Mouse (Mus musculus) midbrain, postnatal 0 days (tissue): Measurements from ENCODE around the gene Adh6b. TPM values are rescaled to one million over a fixed set of nuclear protein-coding genes. Genes with fewer than 3 reads are reported as not detected.

Experiments
- ATAC-seq: fragments of 200-750 bp; cut with Nextera tagmentation; 2 replicates; pipeline ENCODE4 v1.8.0; 2017; ENCODE audit warnings: moderate number of reproducible peaks, mild to moderate bottlenecking, moderate TSS enrichment, moderate library complexity; ENCODE audit not compliant: low FRiP score
- DNase-seq: peaks from one replicate; pipeline ENCODE4 v3.0.0-alpha.2; 2015; ENCODE audit warnings: low spot score
- H3K27ac ChIP-seq: fragments of 300-500 bp; sonication (generic); 2 replicates; pipeline ENCODE4 v1.5.1; 2014; ENCODE audit warnings: low read depth, mild to moderate bottlenecking, low read length, mixed read lengths
- H3K27me3 ChIP-seq: fragments of 300-500 bp; sonication (generic); 2 replicates; pipeline ENCODE4 v1.6.1; 2014; ENCODE audit warnings: low read length, control low read depth, mixed read lengths; ENCODE audit not compliant: insufficient read depth
- H3K36me3 ChIP-seq: fragments of 300-500 bp; sonication (generic); 2 replicates; pipeline ENCODE4 v1.6.1; 2014; ENCODE audit warnings: low read length, control low read depth, mixed read lengths; ENCODE audit not compliant: insufficient read depth
- H3K4me1 ChIP-seq: fragments of 300-500 bp; sonication (generic); 2 replicates; pipeline ENCODE4 v1.6.1; 2014; ENCODE audit warnings: mild to moderate bottlenecking, control low read depth, antibody characterized with exemption, low read length, mixed read lengths; ENCODE audit not compliant: insufficient read depth
- H3K4me2 ChIP-seq: fragments of 300-500 bp; sonication (generic); 2 replicates; pipeline ENCODE4 v1.6.1; 2014; ENCODE audit warnings: low read depth, mild to moderate bottlenecking, low read length, mixed read lengths; ENCODE audit not compliant: poor library complexity, severe bottlenecking
- H3K4me3 ChIP-seq: fragments of 300-500 bp; sonication (generic); 2 replicates; pipeline ENCODE4 v1.5.1; 2014; ENCODE audit warnings: low read depth, mild to moderate bottlenecking, low read length, moderate library complexity
- H3K9ac ChIP-seq: fragments of 300-500 bp; sonication (generic); replicated peaks from 2 replicates; pipeline ENCODE4 v1.6.1; 2014; ENCODE audit warnings: mild to moderate bottlenecking, low read length, moderate library complexity, mixed read lengths; ENCODE audit not compliant: poor library complexity, severe bottlenecking
- H3K9me3 ChIP-seq: fragments of 300-500 bp; sonication (generic); 2 replicates; pipeline ENCODE4 v1.6.1; 2016; ENCODE audit warnings: low read length, control low read depth
- CTCF ChIP-seq: IDR thresholded peaks from 2 replicates; pipeline ENCODE4 v1.5.1; 2016; ENCODE audit warnings: antibody characterized with exemption, mild to moderate bottlenecking
- WGBS: fragments of 180-500 bp; shearing (Covaris S2); extraction: QIAGEN DNeasy Blood & Tissue Kit; methylation state at CpG from one replicate; pipeline ENCODE4 v1.1.7; 2014; 5-methylcytosine and 5-hydroxymethylcytosine counted together
- polyA plus RNA-seq: library from polyadenylated mRNA; unstranded; fragments of >200 nt; fragmentation: Nextera tagmentation; extraction: Ambion mirVana; gene quantifications from 2 replicates; pipeline ENCODE4 v1.2.1, GENCODE M21; 2015
- total RNA-seq: library from RNA; depleted of rRNA; stranded (reverse); fragments of >200 nt; gene quantifications from 2 replicates; pipeline ENCODE4 v1.2.3, GENCODE M21; 2014

Gene Adh6b
- total and polyA plus RNA-seq, 2 experiments from 2014 or later: 0.20 to 0.71 TPM

- Histone ChIP-seq H3K4me1 (0 out of 2 replicates have a peak, but pooled peaks cover 7% of the 10 kb centered on the region), H3K27ac (no peak overlapping the region), H3K9me3 (no peaks in the 10 kb centered on the region), H3K36me3 (no peaks in the 10 kb centered on the region), H3K27me3 (no peaks in the 10 kb centered on the region), H3K4me3 (no peak overlapping the region), H3K9ac (no peak overlapping the region), H3K4me2 (no peak overlapping the region)
- DNase-seq: no peak
- 71% methylated on average over 10 of the region's 10 CpGs for WGBS
- TF ChIP-seq CTCF: no peak
- no peak for ATAC-seq
These were observed 35.9 kb upstream of the Adh6b start for GRCm38 (mm10) chr3:138305486-138306289.

GRCm38 (mm10) chr3:138306290-138306683 lies 35.3 kb upstream of the Adh6b start:
- Histone ChIP-seq H3K9me3 (no peaks in the 10 kb centered on the region), H3K4me1 (0 out of 2 replicates have a peak, but pooled peaks cover 7% of the 10 kb centered on the region), H3K9ac (0 out of 2 replicates have a peak overlapping the region, but pooled peaks have one; percentile 13), H3K36me3 (no peaks in the 10 kb centered on the region), H3K27me3 (no peaks in the 10 kb centered on the region), H3K4me3 (no peak overlapping the region), H3K27ac (no peak overlapping the region), H3K4me2 (no peak overlapping the region)
- WGBS: 39% methylated on average over 8 of the region's 8 CpGs
- peak; percentile 35 for DNase-seq
- TF ChIP-seq CTCF: no peak
- ATAC-seq: 0 out of 2 replicates have a peak, but pooled peaks have one; percentile 23

GRCm38 (mm10) chr3:138309910-138310309 lies 31.7 kb upstream of the Adh6b start:
- Histone ChIP-seq H3K4me1 (0 out of 2 replicates have a peak, but pooled peaks cover 7% of the 10 kb centered on the region), H3K27ac (no peak overlapping the region), H3K9ac (no peak overlapping the region), H3K27me3 (no peaks in the 10 kb centered on the region), H3K4me3 (no peak overlapping the region), H3K9me3 (no peaks in the 10 kb centered on the region), H3K4me2 (no peak overlapping the region), H3K36me3 (no peaks in the 10 kb centered on the region)
- no peak for DNase-seq
- no peak for TF ChIP-seq CTCF
- WGBS: 95% methylated on average over 8 of the region's 8 CpGs
- ATAC-seq: no peak

- Histone ChIP-seq H3K9ac (no peak overlapping the region), H3K36me3 (no peaks in the 10 kb centered on the region), H3K4me1 (0 out of 2 replicates have a peak, but pooled peaks cover 3% of the 10 kb centered on the region), H3K4me2 (no peak overlapping the region), H3K4me3 (no peak overlapping the region), H3K27me3 (no peaks in the 10 kb centered on the region), H3K27ac (no peak overlapping the region), H3K9me3 (no peaks in the 10 kb centered on the region)
- TF ChIP-seq CTCF: peak; percentile 28
- ATAC-seq (no peak), DNase-seq (no peak)
- WGBS: 87% methylated on average over 6 of the region's 6 CpGs
These were observed 30.6 kb upstream of the Adh6b start for GRCm38 (mm10) chr3:138311015-138311414.

GRCm38 (mm10) chr3:138312965-138313364 lies 28.6 kb upstream of the Adh6b start, which contains the start of gene Adh6a:
TSS of gene Adh6a (plus strand) at chr3:138313286.
- Histone ChIP-seq H3K4me1 (no peaks in the 10 kb centered on the region), H3K4me3 (no peak within 1 kb of the TSS), H3K4me2 (no peak within 1 kb of the TSS), H3K27me3 (no peaks in the 10 kb centered on the region), H3K9me3 (no peaks in the 10 kb centered on the region), H3K36me3 (no peaks in the 10 kb centered on the region), H3K27ac (no peak within 1 kb of the TSS), H3K9ac (no peak within 1 kb of the TSS)
- 88% methylated on average over 5 of the region's 5 CpGs for WGBS
- no peak for TF ChIP-seq CTCF
- DNase-seq: no peak
- no peak for ATAC-seq

GRCm38 (mm10) chr3:138316908-138317472 lies 24.6 kb upstream of the Adh6b start:
- 77% methylated on average over 2 of the region's 2 CpGs for WGBS
- DNase-seq: no peak
- H3K9ac ChIP-seq: no peak overlapping the region
- no peak for TF ChIP-seq CTCF
- no peak overlapping the region for H3K4me3 ChIP-seq
- H3K36me3 ChIP-seq: no peaks in the 10 kb centered on the region
- H3K27me3 ChIP-seq: no peaks in the 10 kb centered on the region
- H3K4me1 ChIP-seq: no peaks in the 10 kb centered on the region
- H3K27ac ChIP-seq: no peak overlapping the region
- ATAC-seq: no peak
- no peak overlapping the region for H3K4me2 ChIP-seq
- no peaks in the 10 kb centered on the region for H3K9me3 ChIP-seq
